Mouse (Mus musculus): ENCODE results near the gene Timm17a.

Timm17a gene

DNA sequence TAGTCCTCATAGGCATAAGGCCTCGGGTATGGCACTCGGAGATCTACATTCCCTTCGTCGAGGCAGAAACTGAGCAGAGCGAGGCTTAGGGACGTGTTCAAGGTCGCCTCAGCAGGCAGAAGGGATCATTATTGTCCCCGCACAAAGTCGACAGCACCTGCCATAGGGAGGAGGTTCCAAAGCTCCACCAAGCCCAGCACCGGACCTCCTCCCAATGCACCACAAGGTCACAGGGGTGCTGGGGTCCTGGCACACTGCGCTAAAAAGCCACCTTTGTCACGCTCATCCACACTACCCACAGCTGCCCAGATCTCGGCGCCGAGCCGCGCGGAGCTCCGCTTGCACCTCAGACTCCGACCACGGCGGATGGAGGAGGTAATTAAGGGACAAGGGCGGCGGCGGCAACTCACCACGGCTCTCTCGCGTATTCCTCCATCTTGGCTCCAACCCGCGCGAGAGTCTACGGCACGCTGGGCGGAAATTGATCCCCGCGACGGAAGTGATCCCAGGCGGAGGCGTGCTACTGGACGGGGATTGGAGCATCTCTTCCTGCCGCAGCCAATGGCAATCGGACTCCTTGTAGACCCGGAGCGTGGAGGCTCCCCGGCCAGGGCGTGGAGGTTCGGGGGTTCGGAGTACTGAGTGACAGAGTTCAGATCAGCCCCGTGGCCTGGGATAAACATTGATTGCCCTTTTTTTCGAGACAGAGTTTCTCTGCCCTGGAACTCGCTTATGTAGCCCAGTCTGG lies at the start of gene Timm17a:
Gene Timm17a, minus strand, starts transcription at position 495 of the 748 bp plus-strand sequence.
- DNase-seq (ENCODE audit: low read depth, low spot score), result peak; percentile 98

- no peak for DNase-seq (ENCODE audit: low read depth, low spot score)
Measured at GRCm38 (mm10) chr1:135362115-135362514, 48.5 kb upstream of the Timm17a start.

DNA sequence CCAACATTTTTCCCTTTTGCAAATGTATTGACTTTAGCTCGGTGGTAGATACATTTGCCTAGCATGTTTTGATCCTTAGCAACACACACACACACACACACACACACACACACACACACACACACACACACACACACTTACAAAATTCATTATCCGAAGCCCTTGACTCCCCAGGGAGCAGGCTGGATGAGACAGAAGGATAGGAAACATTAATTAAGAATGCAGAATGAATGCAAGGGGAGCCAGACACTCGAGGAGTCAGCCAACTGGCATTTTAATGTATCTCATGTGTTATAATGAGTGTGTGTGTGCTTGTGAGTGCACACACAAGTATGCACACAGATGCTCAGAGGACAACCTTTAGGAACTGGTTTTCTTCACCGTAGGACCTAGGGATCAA lies 47.9 kb upstream of the Timm17a start:
- no peak for DNase-seq (ENCODE audit: low read depth, low spot score)

GRCm38 (mm10) chr1:135359071-135359470 lies 45.5 kb upstream of the Timm17a start:
- no peak for DNase-seq (ENCODE audit: low read depth, low spot score)

- no peak for DNase-seq (ENCODE audit: low read depth, low spot score)
Measured at GRCm38 (mm10) chr1:135351953-135352352, 38.4 kb upstream of the Timm17a start.

DNA sequence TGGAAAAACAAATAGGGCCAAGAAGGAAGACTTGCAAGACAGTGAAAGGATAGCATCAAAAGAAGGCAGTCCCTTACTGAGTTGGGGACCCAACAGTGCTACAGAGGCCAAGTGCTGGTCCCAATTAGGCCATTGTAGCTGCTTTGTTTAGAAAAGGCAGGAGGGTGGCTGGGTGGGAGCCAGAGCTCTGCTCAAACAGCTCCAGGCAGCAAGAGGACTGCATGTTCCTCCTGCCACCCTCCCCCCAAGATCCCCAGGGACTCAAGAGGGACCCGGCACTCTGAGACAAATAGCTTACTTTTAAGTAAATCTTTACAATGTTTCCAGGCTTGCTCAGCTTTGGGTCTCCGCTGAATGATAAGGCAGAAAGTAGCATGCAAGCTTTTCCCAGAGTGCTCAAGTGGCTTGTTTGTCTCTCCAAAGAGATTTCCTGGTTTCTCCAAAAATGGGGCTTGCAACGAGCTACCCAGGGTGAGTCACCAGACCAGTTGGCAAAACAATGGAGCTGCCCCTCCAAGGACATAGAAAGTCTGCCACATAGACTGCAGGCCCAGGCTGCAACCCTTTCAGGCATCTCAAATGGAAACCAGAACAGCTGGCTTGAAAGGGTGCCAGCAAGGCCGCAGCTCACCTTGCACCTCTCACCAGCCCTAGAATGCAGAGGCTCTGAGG lies 34.1 kb upstream of the Timm17a start:
- peak; percentile 39 for DNase-seq (ENCODE audit: low read depth, low spot score)

- no peak for DNase-seq (ENCODE audit: low read depth, low spot score)
Measured at GRCm38 (mm10) chr1:135346891-135347290, 33.3 kb upstream of the Timm17a start.

GRCm38 (mm10) chr1:135344026-135344425 lies 30.4 kb upstream of the Timm17a start:
- DNase-seq (ENCODE audit: low read depth, low spot score), result no peak

DNA sequence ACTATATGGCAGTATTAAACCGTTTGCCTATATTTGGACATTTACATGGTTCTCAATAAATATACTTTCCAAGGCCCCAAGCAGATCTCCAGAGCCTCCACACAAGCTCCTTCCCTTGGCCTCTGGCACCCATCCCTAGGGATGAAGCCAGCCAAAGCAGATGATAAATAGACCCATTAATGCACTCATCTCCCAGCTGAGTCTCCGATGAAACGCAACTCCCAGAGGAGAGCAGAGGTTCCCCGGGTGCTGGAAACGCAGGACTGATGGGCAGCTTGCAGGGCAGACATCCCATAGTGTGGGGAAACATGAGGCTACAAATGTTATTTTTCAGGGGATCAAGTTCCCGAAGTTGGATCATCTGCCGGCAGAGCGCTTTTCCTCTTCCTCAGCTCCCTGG lies 28.4 kb upstream of the Timm17a start:
- DNase-seq (ENCODE audit: low read depth, low spot score), result no peak

DNA sequence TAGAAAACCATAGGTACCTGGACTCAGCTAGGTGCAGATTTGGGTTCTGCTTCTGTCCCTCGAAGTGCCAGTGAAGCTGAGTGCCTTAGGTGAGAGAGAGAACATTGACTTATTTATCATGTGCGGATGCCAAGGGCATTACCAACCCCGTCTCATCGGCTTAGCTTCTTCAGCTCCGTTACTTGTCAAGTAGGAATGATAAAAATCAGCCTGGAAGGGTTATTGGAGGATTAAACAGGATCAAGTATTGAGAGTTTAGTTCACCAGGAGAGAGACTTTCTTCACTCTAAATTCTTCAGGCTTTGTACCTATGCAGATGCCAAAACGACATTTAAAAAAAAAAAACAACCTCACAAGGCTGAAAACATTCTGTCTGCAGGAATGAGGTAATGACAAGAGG lies 17.0 kb upstream of the Timm17a start:
- DNase-seq (ENCODE audit: low read depth, low spot score), result no peak

GRCm38 (mm10) chr1:135328368-135328767 lies 14.8 kb upstream of the Timm17a start:
- peak; percentile 54 for DNase-seq (ENCODE audit: low read depth, low spot score)

DNA sequence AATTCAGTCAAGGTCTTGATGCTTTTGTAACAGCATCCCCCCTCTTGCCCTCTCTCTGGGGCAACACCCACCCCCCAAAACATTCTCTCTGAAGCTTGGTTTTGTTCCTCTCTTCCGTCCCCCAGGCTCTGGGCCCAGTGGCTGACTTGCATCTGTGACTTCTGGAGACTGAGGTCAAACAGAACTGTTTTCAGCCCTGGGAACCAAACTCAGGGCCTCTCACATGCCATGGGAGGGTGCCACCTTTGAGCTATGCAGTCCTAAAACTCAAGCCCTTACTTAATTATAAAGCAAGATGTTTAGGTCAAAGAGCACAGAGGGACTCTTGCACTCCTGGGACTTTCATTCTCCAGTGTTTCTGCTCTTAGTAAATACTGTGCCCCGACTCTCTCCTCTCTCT lies 12.4 kb upstream of the Timm17a start:
- no peak for DNase-seq (ENCODE audit: low read depth, low spot score)

DNA sequence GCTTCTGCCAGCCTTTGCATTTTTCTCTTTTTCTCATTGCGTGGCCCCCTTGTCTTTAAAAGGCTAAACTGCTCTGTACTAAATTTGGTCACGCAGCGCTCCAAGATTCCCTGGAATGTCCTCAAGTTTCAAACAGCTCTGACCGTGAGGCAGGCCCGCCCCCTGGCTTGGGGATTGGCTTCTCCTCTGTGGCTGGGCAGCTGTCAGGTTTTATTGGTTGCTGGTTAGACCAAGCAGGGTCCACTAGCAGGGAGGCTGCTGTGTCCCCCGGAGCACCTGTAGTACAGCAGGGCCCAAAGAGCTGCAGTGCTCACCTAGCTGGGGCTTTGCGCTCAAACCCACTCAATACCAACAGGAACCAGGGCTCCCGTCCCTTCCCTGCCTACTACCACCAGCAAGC lies 11.0 kb upstream of the Timm17a start, which contains the start of gene Lmod1:
Gene Lmod1, plus strand, starts transcription at position 237 of the 400 bp plus-strand sequence.
- no peak for DNase-seq (ENCODE audit: low read depth, low spot score)

- DNase-seq (ENCODE audit: low read depth, low spot score), result no peak
Measured at GRCm38 (mm10) chr1:135323367-135323901, 9.9 kb upstream of the Timm17a start.

DNA sequence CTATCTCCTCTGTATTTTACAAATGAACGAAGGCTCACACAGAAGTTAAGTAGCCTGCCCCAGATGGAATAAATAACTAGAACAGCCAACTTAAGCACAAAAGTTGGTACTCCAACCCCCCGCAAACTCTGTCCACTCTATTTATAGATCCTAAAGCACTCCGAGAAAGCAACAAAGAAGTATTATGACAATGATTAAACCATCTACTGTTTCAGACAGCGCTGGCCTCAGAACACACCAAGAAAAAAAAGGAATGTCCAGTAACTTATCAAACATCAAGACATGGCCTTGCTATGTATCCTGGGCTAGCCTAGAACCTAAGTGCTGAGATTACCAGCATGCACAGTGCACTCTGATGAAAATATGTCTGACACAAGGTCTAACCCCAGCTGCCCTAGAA lies 1.4 kb downstream of the Timm17a start:
- DNase-seq (ENCODE audit: low read depth, low spot score), result no peak

DNA sequence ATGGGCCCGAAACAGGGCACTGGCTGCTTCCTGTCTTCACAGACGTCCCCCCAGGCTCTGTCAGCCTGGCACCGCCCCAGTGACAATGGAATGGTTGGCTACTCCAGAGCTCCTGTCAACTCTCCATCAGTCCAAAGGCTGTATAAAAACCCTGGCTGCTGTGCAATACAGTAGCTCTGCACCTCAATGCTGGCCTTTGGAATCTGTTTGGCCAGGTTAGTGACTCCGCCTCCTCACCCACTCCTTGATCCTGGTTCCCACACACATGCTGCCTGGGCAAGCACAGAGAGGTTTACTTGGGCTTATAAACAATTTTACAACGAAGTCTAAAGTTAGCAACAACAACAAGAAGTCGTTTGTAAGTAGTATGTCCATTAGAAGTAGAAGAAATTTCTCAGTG lies 2.2 kb downstream of the Timm17a start:
- DNase-seq (ENCODE audit: low read depth, low spot score), result no peak

- DNase-seq (ENCODE audit: low read depth, low spot score), result no peak
Measured at GRCm38 (mm10) chr1:135290908-135291307, 22.7 kb downstream of the Timm17a start.

- no peak for DNase-seq (ENCODE audit: low read depth, low spot score)
Measured at GRCm38 (mm10) chr1:135286311-135286710, 27.3 kb downstream of the Timm17a start.

GRCm38 (mm10) chr1:135283826-135284291 lies 29.7 kb downstream of the Timm17a start, which contains the start of gene Rnpep:
TSS of gene Rnpep (minus strand) at chr1:135284084.
- DNase-seq (ENCODE audit: low read depth, low spot score), result peak; percentile 88

DNA sequence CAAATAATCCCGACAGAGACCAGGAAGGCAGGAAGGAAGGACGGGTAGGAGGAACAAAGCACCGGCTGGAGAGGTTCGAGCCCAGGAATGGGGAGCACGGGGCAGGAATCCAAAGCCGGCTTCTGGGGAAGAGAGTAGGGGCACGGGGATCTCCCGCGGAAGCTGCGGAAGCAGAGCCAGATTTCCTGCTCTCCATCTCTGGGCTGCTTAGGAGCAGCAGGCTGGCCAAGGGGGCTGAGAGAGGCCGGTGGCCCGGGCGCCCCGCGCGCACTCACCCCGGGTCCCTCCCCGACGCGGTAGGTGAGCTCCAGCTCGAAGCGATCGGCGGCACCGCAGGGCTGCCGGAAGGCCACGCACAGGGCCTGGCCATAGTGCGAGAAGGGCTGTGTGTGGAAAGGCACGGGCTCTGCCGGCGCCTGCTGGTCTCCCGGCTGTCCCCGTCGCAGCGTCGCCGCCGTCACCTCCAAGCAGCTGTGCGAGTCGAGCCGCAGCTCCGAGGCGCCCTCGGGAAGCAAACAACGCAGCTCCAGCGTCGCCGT lies 30.2 kb downstream of the Timm17a start:
- DNase-seq (ENCODE audit: low read depth, low spot score), result peak; percentile 82

DNA sequence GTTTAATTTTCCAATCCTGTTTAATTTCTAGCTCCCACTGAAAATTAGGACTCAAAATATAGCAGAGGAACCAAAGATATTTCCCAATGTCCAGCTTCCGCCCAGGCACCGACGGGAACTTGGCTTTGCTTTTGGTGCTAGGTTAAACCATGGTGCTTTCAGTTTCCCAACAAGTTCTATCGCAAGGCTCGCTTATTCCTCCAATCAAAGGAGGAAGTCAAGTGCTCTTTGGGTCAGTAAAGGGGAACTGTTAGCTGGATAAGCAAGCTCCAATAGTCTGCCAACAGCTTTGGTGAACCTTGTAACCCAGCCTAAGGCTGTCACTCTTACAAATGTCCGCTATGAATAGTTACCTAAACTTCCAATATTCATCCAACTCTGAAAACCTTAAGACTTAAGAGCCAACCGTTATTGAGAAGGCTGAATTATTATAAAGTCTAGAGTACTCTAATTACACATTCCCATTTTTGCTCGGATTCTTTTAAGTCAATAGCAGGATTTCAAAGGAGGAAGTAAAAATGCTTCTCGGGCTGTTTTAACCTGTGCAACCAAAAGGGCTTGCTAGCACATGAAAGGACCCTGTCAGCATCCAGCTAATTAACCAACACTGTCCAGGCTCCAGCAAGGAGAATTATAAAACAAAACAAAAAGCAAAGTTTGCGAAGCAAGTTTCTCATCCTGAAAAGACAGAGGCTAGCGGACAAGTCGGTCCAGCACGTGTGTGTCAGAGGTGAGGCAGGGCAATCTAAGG lies 30.9 kb downstream of the Timm17a start:
- peak; percentile 20 for DNase-seq (ENCODE audit: low read depth, low spot score)

DNA sequence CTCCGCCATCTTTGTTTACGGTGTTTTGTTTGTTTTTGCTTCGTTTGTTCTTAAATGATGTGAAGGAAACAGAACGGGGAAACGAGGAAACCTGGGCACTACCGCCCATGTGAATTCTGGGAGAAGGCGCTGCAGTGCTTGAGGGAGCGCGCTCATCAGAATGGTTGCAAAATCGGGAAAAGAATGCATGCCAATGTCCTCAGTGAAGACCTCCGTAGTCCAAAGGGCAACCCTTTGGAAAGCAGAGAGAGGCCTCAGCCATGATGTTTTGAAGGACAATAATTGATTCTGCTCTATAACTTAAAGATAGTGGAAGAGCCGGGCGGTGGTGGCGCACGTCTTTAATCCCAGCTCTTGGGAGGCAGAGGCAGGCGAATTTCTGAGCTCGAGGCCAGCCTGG lies 31.7 kb downstream of the Timm17a start:
- no peak for DNase-seq (ENCODE audit: low read depth, low spot score)
